Mouse (Mus musculus): Measurements from ENCODE around the gene Nlrp9c.
"Not testable (repeated sequence)": the region's sequence is repeated elsewhere in the genome, so short reads cannot be mapped to it uniquely, and the experiment has no call there.

- TF ChIP-seq GATA1, TAL1 (IDR thresholded peaks at IDR 0.05; ENCODE audit: low read length): not testable (repeated sequence)
Observed at GRCm38 (mm10) chr7:26303429-26304166, 99.9 kb downstream of the Nlrp9c start.

Measured in erythroblast, embryonic 14.5 days (primary cell).